Mouse (Mus musculus) testis, adult 2 months (tissue): ENCODE data around the gene Tmem95. TPM values are rescaled to one million over a fixed set of nuclear protein-coding genes. Genes with fewer than 3 reads are reported as not detected.
"Not testable (repeated sequence)": the region's sequence is repeated elsewhere in the genome, so short reads cannot be mapped to it uniquely, and the experiment has no call there.

Source experiments
- H3K27ac ChIP-seq: fragments of 200-500 bp; 2 replicates; pipeline ENCODE4 v1.5.1; 2012; ENCODE audit warnings: low read depth, low read length; ENCODE audit not compliant: control insufficient read depth, insufficient read depth
- H3K27me3 ChIP-seq: fragments of 200-500 bp; 2 replicates; pipeline ENCODE4 v1.6.1; 2012; ENCODE audit warnings: mild to moderate bottlenecking, low read length, moderate library complexity; ENCODE audit not compliant: control insufficient read depth, insufficient read depth
- H3K36me3 ChIP-seq: fragments of 200-500 bp; 2 replicates; pipeline ENCODE4 v1.6.1; 2012; ENCODE audit warnings: mild to moderate bottlenecking, low read length; ENCODE audit not compliant: control insufficient read depth, insufficient read depth
- H3K4me1 ChIP-seq: fragments of 200-500 bp; 2 replicates; pipeline ENCODE4 v1.6.1; 2012; ENCODE audit warnings: low read length; ENCODE audit not compliant: control insufficient read depth, insufficient read depth
- H3K4me3 ChIP-seq: fragments of 200-500 bp; 2 replicates; pipeline ENCODE4 v1.5.1; 2012; ENCODE audit warnings: low read depth, mild to moderate bottlenecking, low read length, moderate library complexity, mixed read lengths; ENCODE audit not compliant: control insufficient read depth
- CTCF ChIP-seq: fragments of 200-500 bp; IDR thresholded peaks from 2 replicates; pipeline ENCODE4 v1.5.1; 2012; ENCODE audit warnings: low read depth, mild to moderate bottlenecking, inconsistent platforms, low read length, moderate library complexity; ENCODE audit not compliant: control insufficient read depth, insufficient read depth, insufficient replicate concordance
- POLR2A ChIP-seq: fragments of 200-500 bp; IDR thresholded peaks from 2 replicates; pipeline ENCODE4 v1.6.1; 2012; ENCODE audit warnings: low read depth, mild to moderate bottlenecking, inconsistent platforms, low read length, moderate library complexity; ENCODE audit not compliant: control insufficient read depth
- polyA plus RNA-seq: library from polyadenylated mRNA; depleted of rRNA; stranded (reverse); fragments of >200 nt; gene quantifications from 2 replicates; pipeline ENCODE4 v1.2.3, GENCODE M21; 2012

Gene Tmem95
- polyA plus RNA-seq, 1 experiment, result 20.8 TPM

- no peaks in the 10 kb centered on the region for H3K27me3 ChIP-seq
- no peak overlapping the region for H3K27ac ChIP-seq
- no peaks in the 10 kb centered on the region for H3K4me1 ChIP-seq
- no peaks in the 10 kb centered on the region for H3K36me3 ChIP-seq
- TF ChIP-seq CTCF (no peak), POLR2A (no peak)
- no peak overlapping the region for H3K4me3 ChIP-seq
Observed at GRCm38 (mm10) chr11:69864138-69864860, 13.5 kb downstream of the Tmem95 start.

DNA sequence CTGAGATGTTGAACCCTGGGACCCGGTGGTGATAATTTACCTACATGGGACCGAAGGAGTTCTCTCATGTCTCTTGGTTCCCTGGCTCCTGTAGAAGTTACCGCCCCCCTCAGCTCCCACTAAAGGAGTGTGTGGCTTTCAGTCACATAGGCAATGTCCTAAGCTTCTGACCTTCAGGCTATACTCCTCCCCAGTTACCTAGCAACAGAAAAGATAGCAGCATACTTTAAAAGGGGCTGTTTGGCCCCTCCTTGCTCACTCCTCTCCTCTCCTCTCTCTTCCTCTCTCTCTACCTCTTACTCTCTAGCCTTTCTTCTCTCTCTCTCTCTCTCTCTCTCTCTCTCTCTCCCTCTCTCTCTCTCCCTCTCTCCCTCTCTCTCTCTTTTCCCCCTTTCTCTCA is 14.1 kb downstream of the Tmem95 start:
- not testable (repeated sequence) for H3K36me3 ChIP-seq, H3K27ac ChIP-seq, H3K4me3 ChIP-seq, H3K27me3 ChIP-seq, H3K4me1 ChIP-seq

DNA sequence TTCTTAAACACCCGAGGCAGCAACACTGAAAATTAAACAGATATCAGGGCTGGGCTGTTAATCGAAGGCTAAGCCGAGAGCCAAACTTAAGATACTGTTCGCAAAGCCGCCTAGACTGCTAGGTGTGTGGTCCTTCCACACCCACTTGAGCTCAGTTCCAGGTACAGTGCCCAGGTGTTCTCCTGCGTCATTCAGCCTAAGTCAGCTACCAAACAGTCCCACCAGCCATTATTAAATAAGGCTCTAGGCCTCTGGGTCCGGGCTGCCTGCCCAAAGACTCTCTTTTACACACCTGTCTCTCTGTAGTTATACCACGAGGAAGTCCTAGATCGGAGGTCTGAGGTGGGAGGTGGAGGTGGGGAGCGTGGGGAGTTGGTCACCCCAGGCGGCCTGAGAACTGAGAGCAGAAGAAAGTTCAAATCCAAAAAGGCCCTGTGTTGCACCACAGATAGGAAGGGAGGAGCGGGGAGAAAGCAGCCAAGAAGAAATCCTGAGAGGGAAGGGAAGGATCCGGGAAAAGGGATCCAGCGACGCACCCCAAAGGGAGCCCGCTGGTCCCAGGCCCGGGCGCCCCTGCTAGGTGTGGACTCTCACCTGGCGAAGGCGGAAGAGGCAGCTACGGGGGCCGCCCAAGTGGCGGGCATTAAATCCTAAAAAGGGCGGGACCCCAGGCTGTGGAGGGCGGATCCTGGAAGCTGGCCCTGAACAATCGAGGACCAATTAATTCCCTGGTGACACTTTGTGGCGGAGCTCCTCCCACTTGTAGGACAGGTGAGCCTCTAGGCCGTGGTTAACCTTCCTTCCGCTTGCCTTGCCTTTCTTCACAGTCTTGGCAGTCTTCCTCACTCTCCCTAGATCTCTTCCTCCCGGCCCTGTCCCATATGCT is 19.5 kb downstream of the Tmem95 start, which contains the start of gene Tnk1:
TSS of gene Tnk1 (minus strand) at position 618 of the 886 bp plus-strand sequence.
- no peak for TF ChIP-seq CTCF
- TF ChIP-seq POLR2A, result no peak
- Histone ChIP-seq H3K27ac (no peak within 1 kb of the TSS), H3K4me3 (no peak within 1 kb of the TSS), H3K4me1 (peaks cover 12% of the 10 kb centered on the region), H3K27me3 (no peaks in the 10 kb centered on the region), H3K36me3 (no peaks in the 10 kb centered on the region)

GRCm38 (mm10) chr11:69855347-69855746 is 22.5 kb downstream of the Tmem95 start:
- H3K27ac ChIP-seq, result no peak overlapping the region
- no peaks in the 10 kb centered on the region for H3K27me3 ChIP-seq
- no peaks in the 10 kb centered on the region for H3K36me3 ChIP-seq
- H3K4me3 ChIP-seq, result peak overlapping the region; percentile 30
- peaks cover 12% of the 10 kb centered on the region for H3K4me1 ChIP-seq
- TF ChIP-seq POLR2A, result no peak
- no peak for TF ChIP-seq CTCF

GRCm38 (mm10) chr11:69854680-69855079 is 23.1 kb downstream of the Tmem95 start:
- no peak for TF ChIP-seq POLR2A
- no peak for TF ChIP-seq CTCF
- H3K27me3 ChIP-seq, result no peaks in the 10 kb centered on the region
- H3K27ac ChIP-seq, result no peak overlapping the region
- H3K4me1 ChIP-seq, result peaks cover 12% of the 10 kb centered on the region
- no peaks in the 10 kb centered on the region for H3K36me3 ChIP-seq
- no peak overlapping the region for H3K4me3 ChIP-seq

DNA sequence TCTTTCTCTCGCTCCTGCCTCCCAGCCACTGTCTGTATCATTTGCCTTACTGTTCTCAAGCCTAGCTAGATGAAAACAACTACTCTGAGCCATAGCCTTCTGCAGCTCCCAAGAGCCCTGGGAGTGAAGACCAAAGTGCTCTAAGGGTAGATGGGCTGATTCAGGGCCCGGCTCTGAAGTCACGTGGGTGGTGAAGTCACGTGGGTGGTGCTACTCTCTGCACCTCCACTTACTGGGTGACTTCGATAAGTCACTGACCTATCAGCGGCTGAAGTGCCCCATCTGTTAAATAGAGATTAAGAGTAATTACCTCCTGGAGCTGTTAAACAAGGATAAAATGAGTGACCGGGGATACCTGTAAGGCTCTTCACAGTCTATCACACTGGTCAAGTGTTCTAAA is 23.8 kb downstream of the Tmem95 start:
- Histone ChIP-seq H3K27ac (no peak overlapping the region), H3K36me3 (no peaks in the 10 kb centered on the region), H3K4me1 (peaks cover 12% of the 10 kb centered on the region), H3K27me3 (no peaks in the 10 kb centered on the region), H3K4me3 (no peak overlapping the region)
- no peak for TF ChIP-seq POLR2A
- no peak for TF ChIP-seq CTCF

DNA sequence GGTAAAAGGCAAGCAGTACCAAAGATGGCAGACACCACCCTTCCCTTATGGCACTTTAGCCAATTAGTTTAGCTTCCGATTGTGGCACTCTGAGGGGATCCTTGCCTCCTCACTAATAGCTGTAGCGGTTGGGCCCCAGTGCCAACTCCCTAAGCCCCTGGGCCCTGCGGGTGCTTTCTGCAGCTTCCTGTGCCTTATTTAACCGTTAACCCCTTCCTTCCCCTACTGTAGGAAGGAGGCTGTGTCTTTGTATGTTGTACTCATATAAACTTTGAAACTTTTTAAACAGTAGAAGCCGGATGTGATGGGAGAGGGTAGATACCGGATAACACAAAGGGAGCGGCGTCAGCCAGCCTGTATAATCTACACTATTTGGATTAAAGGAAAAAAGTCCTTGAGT is 27.1 kb downstream of the Tmem95 start:
- no peak for TF ChIP-seq CTCF
- Histone ChIP-seq H3K4me3 (no peak overlapping the region), H3K36me3 (no peaks in the 10 kb centered on the region), H3K27me3 (no peaks in the 10 kb centered on the region), H3K27ac (no peak overlapping the region), H3K4me1 (peaks cover 16% of the 10 kb centered on the region)

- Histone ChIP-seq H3K27ac (no peak overlapping the region), H3K4me3 (no peak overlapping the region), H3K27me3 (no peaks in the 10 kb centered on the region), H3K4me1 (peaks cover 9% of the 10 kb centered on the region), H3K36me3 (no peaks in the 10 kb centered on the region)
- TF ChIP-seq CTCF (no peak), POLR2A (no peak)
Observed at GRCm38 (mm10) chr11:69849884-69850283, 27.9 kb downstream of the Tmem95 start.
